Mouse (Mus musculus) bone marrow, adult 2 months (tissue): ENCODE data around the gene Nav3. TPM values are rescaled to one million over a fixed set of nuclear protein-coding genes. Genes with fewer than 3 reads are reported as not detected.

ENCODE experiments used
- H3K27ac ChIP-seq: fragments of 200-500 bp; 2 replicates; pipeline ENCODE4 v1.5.1; 2012; ENCODE audit warnings: low read depth, mild to moderate bottlenecking, control low read depth, inconsistent platforms, low read length; ENCODE audit not compliant: control insufficient read depth, poor library complexity, insufficient read depth
- H3K4me1 ChIP-seq: fragments of 200-500 bp; 2 replicates; pipeline ENCODE4 v1.6.1; 2011; ENCODE audit warnings: low read length; ENCODE audit not compliant: control insufficient read depth, insufficient read depth
- H3K4me3 ChIP-seq: fragments of 200-500 bp; replicated peaks from 2 replicates; pipeline ENCODE3; 2011; ENCODE audit warnings: mild to moderate bottlenecking, low read depth, low read length, control low read depth; ENCODE audit not compliant: control insufficient read depth
- CTCF ChIP-seq: fragments of 200-500 bp; IDR thresholded peaks from 2 replicates; pipeline ENCODE4 v1.5.1; 2011; ENCODE audit warnings: low read length, control low read depth; ENCODE audit not compliant: control insufficient read depth, insufficient read depth
- POLR2A ChIP-seq: fragments of 200-500 bp; IDR thresholded peaks from 2 replicates; pipeline ENCODE4 v1.6.1; 2011; ENCODE audit warnings: low read depth, mild to moderate bottlenecking, control low read depth, low read length, borderline replicate concordance; ENCODE audit not compliant: control insufficient read depth
- WGBS: fragments of 180-500 bp; shearing (Covaris S2); methylation state at CpG from one replicate; pipeline ENCODE4 v1.1.7; 2018; 5-methylcytosine and 5-hydroxymethylcytosine counted together
- polyA plus RNA-seq: library from polyadenylated mRNA; stranded (reverse); fragments of >200 nt; gene quantifications from 2 replicates; pipeline ENCODE4 v1.2.4, GENCODE M21; 2011; ENCODE audit warnings: low replicate concordance; ENCODE audit not compliant: missing spikeins, insufficient read depth, insufficient read length

The Nav3 gene
- polyA plus RNA-seq, 1 experiment, result 2.0 TPM

DNA sequence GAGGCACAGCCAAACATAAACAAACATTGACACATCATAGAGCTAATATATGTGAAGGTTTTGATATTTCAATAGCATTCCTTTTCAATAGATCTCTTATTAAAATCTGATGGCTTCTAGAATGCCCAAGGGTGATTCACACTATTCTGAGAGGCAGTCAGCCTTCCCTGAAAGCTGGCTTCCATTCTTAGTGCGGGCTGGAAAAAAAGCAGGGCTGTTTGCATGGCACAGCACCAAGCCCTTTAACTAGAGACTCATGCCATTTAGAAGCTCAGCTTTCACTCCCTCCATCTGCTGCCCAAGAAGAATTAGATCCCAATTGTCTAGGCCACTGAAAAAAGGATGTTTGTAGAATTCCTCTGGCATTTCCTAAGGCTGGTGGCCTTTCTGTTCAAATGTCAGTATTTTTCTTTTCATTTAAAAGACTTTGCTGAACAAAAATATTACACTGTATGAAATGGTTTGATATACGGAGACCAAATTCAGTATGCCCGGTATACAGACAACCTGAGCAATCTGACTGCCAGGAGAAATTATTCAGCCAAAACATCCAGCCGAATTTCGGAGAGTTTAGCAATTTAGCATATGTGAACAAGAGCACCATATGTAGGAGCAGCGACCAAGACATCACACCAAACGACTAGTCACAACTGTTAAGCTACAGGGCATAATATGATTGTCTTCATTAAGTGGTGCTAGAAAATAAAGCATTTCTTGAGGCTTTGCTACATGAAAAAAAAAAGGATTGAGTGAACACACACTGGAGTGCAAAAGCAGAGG lies 263.8 kb downstream of the Nav3 start:
- 71% methylated on average over 7 of the region's 7 CpGs for WGBS
- H3K4me3 ChIP-seq, result no peak overlapping the region

DNA sequence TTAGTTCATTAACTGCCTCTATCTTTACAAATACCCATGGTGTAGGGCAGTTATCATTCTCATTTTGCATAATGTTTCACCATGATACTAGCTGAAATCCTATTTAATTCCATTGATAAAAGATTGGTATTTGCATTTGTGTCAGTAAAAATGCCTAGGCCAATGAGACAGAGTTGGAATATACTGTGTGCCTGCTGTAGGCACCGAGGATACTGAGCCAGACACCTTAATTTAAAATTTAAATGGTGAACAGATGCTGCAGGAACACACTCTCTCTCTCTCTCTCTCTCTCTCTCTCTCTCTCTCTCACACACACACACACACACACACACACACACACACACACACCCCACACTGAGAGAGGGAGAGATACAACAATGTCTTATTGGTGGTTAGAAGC lies 269.8 kb downstream of the Nav3 start:
- TF ChIP-seq POLR2A (no peak), CTCF (no peak)
- no peak overlapping the region for H3K4me3 ChIP-seq
- H3K4me1 ChIP-seq, result no peaks in the 10 kb centered on the region
- WGBS, result 58% methylated on average over 1 of the region's 1 CpGs
- no peak overlapping the region for H3K27ac ChIP-seq

More for the DNA sequence above, 263.8 kb downstream of the Nav3 start:
- Histone ChIP-seq H3K27ac (no peak overlapping the region), H3K4me1 (no peaks in the 10 kb centered on the region)
- TF ChIP-seq CTCF (no peak), POLR2A (no peak)

DNA sequence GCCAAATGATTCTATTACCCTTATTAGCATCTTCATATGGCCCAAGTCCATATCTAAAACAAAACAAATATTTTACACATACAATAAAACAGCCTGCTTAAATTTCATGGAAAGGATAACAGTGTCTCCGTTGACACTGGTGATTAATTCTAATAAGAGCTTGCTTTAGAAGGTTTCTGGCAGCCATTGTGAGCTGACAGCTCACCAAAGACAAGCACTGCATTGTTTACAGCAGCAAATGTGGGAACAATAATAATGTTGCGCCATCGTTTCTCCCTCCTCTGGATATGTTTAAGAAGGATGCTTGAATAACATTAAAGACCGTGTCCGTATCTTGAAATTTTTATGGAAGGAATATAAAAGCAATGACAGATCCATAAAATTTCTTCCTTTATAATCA lies 280.1 kb downstream of the Nav3 start:
- TF ChIP-seq POLR2A (no peak), CTCF (no peak)
- H3K4me3 ChIP-seq, result no peak overlapping the region
- 78% methylated on average over 5 of the region's 5 CpGs for WGBS
- no peak overlapping the region for H3K27ac ChIP-seq
- no peaks in the 10 kb centered on the region for H3K4me1 ChIP-seq

DNA sequence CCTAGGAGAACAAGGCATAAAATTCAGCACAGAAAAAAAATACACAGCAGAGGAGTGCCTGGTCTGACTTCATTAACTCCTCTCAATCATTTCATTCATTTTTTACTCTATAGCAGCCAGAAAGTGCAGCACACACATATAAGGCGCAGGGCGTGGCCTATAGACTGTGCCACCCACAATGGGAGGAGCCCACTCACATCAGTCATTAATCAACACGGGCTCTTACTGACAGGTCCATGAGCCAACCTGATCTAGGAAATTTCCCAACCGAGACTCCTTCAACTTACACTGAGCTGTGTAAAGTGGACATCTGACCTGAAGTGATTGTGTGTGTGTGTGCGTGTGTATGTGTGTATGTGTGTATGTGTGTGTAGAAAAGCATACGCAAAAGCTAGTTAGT lies 286.6 kb downstream of the Nav3 start:
- Histone ChIP-seq H3K27ac (no peak overlapping the region), H3K4me3 (no peak overlapping the region), H3K4me1 (no peaks in the 10 kb centered on the region)
- TF ChIP-seq POLR2A, result no peak
- no peak for TF ChIP-seq CTCF
- WGBS, result 81% methylated on average over 6 of the region's 6 CpGs

DNA sequence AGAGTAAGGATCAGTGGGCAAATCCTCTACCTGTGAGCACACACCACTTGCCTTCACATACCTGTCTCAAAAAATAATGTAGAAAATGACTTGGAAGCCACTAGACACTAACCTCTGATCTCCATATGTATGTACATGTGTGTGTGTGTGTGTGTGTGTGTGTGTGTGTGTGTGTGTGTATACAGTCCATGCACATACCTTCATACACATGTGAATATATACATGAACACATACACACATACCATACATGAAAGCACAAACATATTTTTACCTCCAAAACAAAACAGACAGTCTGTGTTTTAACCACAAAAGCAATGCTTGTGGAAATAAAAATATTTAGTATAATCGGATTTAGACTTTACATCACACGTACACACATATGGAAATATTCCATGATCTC lies 287.1 kb downstream of the Nav3 start:
- WGBS, result 77% methylated on average over 2 of the region's 2 CpGs
- Histone ChIP-seq H3K4me3 (no peak overlapping the region), H3K4me1 (no peaks in the 10 kb centered on the region), H3K27ac (no peak overlapping the region)
- no peak for TF ChIP-seq CTCF
- no peak for TF ChIP-seq POLR2A

DNA sequence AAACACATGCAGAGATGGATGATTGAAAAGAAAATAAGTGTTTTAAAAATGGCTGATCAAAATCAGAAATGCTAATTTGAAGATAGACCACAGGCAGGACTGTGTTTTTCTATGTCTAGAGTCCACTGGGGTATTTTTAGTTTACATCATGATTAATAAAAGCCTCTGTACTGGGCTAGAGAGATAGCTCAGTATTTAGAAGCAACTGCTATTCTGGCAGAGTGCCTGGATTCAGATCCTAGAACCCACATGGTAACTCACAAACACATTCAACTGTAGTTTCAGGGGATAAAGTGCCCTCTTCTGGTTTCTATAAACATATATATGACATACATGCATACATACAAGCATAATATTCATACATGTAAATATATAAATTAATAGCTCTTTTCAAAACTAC lies 293.4 kb downstream of the Nav3 start:
- Histone ChIP-seq H3K4me3 (no peak overlapping the region), H3K27ac (no peak overlapping the region), H3K4me1 (no peaks in the 10 kb centered on the region)
- TF ChIP-seq POLR2A, result no peak
- TF ChIP-seq CTCF, result no peak

DNA sequence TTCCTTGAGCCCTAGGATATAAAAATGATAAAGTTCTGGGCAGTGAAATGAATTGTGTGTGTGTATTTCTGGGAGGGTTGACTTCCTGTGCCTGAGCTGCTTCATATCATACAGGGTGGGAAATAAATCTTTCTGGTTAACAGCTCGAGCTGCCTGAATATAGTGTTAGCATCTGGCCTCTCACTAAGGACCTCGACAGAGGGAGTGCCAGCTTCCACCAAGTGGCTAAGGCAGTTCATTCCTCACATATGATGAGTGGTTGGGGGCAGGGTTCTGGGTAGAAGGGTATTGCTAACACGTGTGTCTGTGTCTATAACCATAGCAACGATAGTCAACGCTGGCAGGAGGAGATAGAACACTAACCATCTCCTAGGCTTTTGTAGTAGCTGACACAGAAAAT lies 295.1 kb downstream of the Nav3 start:
- WGBS, result 51% methylated on average over 5 of the region's 5 CpGs
- Histone ChIP-seq H3K4me1 (no peaks in the 10 kb centered on the region), H3K4me3 (no peak overlapping the region), H3K27ac (no peak overlapping the region)
- no peak for TF ChIP-seq POLR2A
- no peak for TF ChIP-seq CTCF

DNA sequence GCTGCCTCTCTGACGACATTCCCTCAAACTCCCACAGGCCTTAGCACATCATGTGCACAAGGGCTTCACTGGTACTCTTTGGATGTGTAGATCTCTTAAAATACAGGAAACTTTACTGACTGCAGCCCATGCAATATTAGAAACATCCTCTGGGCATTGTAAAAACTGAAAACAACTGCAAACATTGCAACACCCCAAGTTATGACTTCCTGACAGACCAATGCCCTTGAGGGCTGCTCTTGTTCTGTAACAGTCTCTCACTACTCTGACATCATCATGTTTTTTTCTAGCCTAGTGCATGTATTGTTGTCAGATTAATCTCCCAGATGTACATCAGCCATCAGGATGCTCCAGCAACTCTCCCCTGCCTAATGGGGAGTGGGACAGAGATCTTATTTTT lies 296.5 kb downstream of the Nav3 start:
- TF ChIP-seq CTCF (no peak), POLR2A (no peak)
- Histone ChIP-seq H3K4me1 (no peaks in the 10 kb centered on the region), H3K4me3 (no peak overlapping the region), H3K27ac (no peak overlapping the region)
- 51% methylated on average over 1 of the region's 1 CpGs for WGBS

DNA sequence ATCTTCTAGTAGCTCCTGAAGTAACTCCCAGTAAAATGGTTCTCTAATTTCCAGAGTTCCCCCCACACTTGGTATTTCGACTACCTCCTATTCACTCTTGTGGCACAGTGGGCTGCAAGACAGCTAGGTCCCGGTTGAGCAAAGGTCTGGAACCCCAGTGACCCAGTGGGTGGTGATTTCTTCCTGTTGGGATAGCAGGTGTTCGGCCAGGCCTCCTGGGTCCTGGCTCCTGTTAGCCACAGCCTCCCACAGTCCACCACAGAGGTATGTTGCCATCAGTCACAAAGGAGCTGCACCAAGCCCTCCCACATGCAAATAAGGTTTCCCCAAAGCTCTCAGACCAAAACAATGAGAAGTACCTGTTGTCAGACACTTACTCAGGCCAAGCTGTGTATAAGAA lies 297.9 kb downstream of the Nav3 start:
- no peak for TF ChIP-seq POLR2A
- no peak for TF ChIP-seq CTCF
- Histone ChIP-seq H3K4me3 (no peak overlapping the region), H3K4me1 (no peaks in the 10 kb centered on the region), H3K27ac (no peak overlapping the region)
- 74% methylated on average over 3 of the region's 3 CpGs for WGBS
